Mouse (Mus musculus) ES-E14 (cell line): ENCODE data around the gene Ankrd9.

Experiments
- CHD2 ChIP-seq: IDR thresholded peaks from 2 replicates; pipeline ENCODE4 v1.6.1; 2014; ENCODE audit warnings: mild to moderate bottlenecking, low read depth, low read length, inconsistent platforms
- ZNF384 ChIP-seq: IDR thresholded peaks from 2 replicates; pipeline ENCODE4 v1.6.1; 2012; ENCODE audit warnings: low read depth, low read length, inconsistent platforms

DNA sequence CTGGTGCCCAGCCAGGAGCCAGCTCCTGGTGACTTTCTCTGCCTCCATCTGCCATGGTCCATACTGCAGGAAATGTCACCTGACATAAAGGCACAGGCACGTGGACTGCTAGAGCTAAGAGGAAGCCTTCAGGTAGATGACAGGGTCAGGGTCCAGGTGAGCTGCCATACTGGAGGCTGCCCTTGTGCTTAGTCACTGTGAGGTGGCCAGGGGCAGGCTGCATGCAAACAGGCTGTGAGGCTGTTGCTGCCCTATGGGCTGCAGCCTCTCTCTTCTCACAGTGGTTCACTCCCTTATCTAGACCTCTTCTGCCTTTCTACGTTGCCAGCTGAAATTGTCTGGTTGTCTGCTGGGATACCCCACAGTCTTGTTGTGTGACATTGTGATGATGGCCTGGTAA, 11.7 kb downstream of the Ankrd9 start:
- TF ChIP-seq ZNF384 (no peak), CHD2 (no peak)
